Mouse (Mus musculus): ENCODE results near the gene Celf2. TPM values are rescaled to one million over a fixed set of nuclear protein-coding genes. Genes with fewer than 3 reads are reported as not detected.

Gene Celf2
- polyA plus RNA-seq, 1 experiment = 8.9 TPM

DNA sequence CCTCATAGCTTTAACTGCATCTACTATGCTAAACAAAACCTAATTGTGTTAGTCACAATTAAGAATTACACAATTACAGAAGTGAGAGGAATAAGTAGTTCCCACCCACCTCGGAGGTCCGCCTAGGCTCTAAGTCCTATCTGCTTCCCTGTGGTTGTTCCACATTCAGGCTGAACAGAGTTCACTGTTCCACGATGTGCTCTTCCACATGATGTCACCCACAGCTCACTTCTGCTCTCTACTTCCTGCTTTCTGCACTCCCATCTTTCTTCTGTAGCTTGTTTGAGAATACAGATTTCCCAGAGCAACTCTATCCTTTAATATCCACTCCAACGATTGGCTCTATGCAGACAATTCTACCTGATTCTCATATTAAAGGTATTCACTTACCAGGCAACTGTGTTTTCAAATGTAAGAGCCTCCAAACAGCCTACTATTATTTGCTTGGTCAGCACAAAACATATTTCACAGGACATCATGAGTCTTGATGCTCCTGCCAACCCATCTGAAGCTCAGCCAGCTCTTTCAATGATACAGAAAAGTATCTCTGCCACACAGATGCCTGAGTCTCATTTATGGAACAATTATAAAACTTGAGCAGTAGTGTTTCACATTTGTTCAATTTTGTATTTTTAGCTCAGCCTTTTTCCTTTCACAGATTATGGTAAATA is 769.2 kb downstream of the Celf2 start:
- Histone ChIP-seq H3K36me3 (ENCODE audit: control insufficient read depth, insufficient read depth, low read length) (no peaks in the 10 kb centered on the region), H3K4me1 (ENCODE audit: control insufficient read depth, insufficient read depth, insufficient read length, low read length) (no peaks in the 10 kb centered on the region), H3K27me3 (ENCODE audit: control insufficient read depth, insufficient read depth, low read length) (no peaks in the 10 kb centered on the region), H3K27ac (ENCODE audit: insufficient read depth, low read depth, low read length) (no peak overlapping the region), H3K4me3 (ENCODE audit: low read depth, low read length) (no peak overlapping the region)
- TF ChIP-seq POLR2A (IDR thresholded peaks at IDR 0.05; ENCODE audit: low read depth, low read length) (no peak), CTCF (IDR thresholded peaks at IDR 0.05; ENCODE audit: extremely low read depth, insufficient read length, insufficient replicate concordance, low read depth, low read length) (no peak)
- 46% methylated on average over 4 of the region's 4 CpGs for WGBS

DNA sequence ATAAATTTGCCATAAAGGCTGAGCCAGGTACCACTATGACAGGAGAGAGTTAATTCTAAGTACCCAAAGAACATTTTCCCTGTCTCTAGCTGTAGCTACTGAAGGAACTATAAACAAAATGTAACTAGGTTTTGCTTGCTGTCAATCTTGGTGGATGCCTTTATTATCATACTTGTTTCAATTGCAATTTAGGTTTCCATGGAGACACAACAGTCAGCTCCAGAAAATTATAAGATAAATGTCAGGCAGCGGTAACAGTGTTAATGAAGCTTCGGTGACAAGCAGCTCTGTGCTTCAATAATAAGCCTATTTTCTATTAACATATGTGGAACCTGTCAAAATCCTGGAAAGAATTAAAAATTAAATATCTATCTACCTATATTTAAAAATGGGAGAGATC is 777.3 kb downstream of the Celf2 start:
- H3K27ac ChIP-seq (ENCODE audit: insufficient read depth, low read depth, low read length) = no peak overlapping the region
- WGBS = 92% methylated on average over 2 of the region's 2 CpGs
- TF ChIP-seq POLR2A (IDR thresholded peaks at IDR 0.05; ENCODE audit: low read depth, low read length) (no peak), CTCF (IDR thresholded peaks at IDR 0.05; ENCODE audit: extremely low read depth, insufficient read length, insufficient replicate concordance, low read depth, low read length) (no peak)
- H3K27me3 ChIP-seq (ENCODE audit: control insufficient read depth, insufficient read depth, low read length) = no peaks in the 10 kb centered on the region
- no peaks in the 10 kb centered on the region for H3K36me3 ChIP-seq (ENCODE audit: control insufficient read depth, insufficient read depth, low read length)
- no peak overlapping the region for H3K4me3 ChIP-seq (ENCODE audit: low read depth, low read length)
- no peaks in the 10 kb centered on the region for H3K4me1 ChIP-seq (ENCODE audit: control insufficient read depth, insufficient read depth, insufficient read length, low read length)

DNA sequence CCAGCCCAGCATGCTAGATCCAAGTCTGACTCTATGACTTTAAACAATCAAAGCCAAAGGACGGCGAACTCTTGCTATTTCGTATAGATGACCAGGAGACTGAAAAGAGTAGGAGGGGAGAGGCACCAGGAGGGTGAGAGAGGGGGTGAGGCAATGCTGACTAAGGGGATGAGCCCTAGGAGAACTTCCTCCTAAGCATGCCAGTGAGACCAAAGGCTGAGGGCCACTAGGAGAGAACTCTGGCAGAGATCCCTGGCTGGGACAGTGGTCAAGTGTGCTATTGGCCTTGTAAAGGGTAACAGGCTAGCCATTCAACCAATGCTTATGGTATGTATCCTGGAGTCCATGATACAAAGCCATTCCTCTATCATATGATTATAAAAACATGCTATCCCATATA is 778.5 kb downstream of the Celf2 start:
- no peak for TF ChIP-seq CTCF (IDR thresholded peaks at IDR 0.05; ENCODE audit: extremely low read depth, insufficient read length, insufficient replicate concordance, low read depth, low read length)
- no peak for TF ChIP-seq POLR2A (IDR thresholded peaks at IDR 0.05; ENCODE audit: low read depth, low read length)
- Histone ChIP-seq H3K4me3 (ENCODE audit: low read depth, low read length) (no peak overlapping the region), H3K36me3 (ENCODE audit: control insufficient read depth, insufficient read depth, low read length) (no peaks in the 10 kb centered on the region), H3K27ac (ENCODE audit: insufficient read depth, low read depth, low read length) (no peak overlapping the region), H3K27me3 (ENCODE audit: control insufficient read depth, insufficient read depth, low read length) (no peaks in the 10 kb centered on the region), H3K4me1 (ENCODE audit: control insufficient read depth, insufficient read depth, insufficient read length, low read length) (no peaks in the 10 kb centered on the region)
- 73% methylated on average over 3 of the region's 3 CpGs for whole genome bisulfite sequencing

DNA sequence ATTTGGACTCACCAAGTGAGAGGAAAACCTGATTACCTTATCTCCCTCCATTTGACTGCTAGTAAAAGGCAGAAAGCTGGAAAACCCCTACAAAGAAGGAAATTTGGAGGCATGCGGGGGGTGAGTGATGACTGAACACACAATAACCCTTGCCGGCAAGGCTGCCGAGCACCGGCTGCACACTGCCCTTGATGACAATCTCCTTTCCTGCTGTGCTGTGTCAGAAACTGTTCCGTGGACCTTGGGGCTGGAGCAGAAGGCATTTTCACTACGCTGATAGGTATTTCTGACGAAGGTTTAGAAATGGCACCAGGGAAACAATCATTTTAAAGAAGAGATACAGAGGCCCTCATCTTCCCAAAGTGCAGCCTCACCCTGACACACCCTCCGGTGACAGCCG is 779.4 kb downstream of the Celf2 start:
- WGBS = 42% methylated on average over 9 of the region's 9 CpGs

DNA sequence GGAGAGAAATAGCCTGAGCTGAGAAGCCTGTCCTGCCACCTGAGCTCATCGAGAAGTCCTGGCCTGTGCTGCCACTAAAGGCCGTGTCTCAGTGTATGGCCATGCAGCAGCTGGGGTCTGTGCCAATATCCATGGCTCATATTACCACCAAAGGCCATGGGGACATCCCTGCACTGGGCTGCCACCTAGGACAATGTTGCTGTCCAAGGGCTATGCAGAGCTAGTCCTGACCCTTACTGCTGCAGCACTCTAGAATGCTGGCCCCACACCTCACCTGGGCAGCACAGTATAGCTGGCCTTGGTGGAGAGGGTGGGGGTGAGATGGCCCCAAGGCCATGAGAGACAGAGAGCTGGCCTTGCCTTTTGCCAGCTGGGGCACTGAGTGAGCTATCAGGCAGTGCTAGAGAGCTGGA is 780.5 kb downstream of the Celf2 start:
- TF ChIP-seq POLR2A (IDR thresholded peaks at IDR 0.05; ENCODE audit: low read depth, low read length) (no peak), CTCF (IDR thresholded peaks at IDR 0.05; ENCODE audit: extremely low read depth, insufficient read length, insufficient replicate concordance, low read depth, low read length) (no peak)
- Histone ChIP-seq H3K36me3 (ENCODE audit: control insufficient read depth, insufficient read depth, low read length) (no peaks in the 10 kb centered on the region), H3K27ac (ENCODE audit: insufficient read depth, low read depth, low read length) (no peak overlapping the region), H3K4me3 (ENCODE audit: low read depth, low read length) (no peak overlapping the region), H3K27me3 (ENCODE audit: control insufficient read depth, insufficient read depth, low read length) (no peaks in the 10 kb centered on the region), H3K4me1 (ENCODE audit: control insufficient read depth, insufficient read depth, insufficient read length, low read length) (no peaks in the 10 kb centered on the region)
- 81% methylated on average over 2 of the region's 2 CpGs for WGBS

More for the DNA sequence above, 779.4 kb downstream of the Celf2 start:
- no peak overlapping the region for H3K27ac ChIP-seq (ENCODE audit: insufficient read depth, low read depth, low read length)
- H3K4me1 ChIP-seq (ENCODE audit: control insufficient read depth, insufficient read depth, insufficient read length, low read length) = no peaks in the 10 kb centered on the region
- H3K4me3 ChIP-seq (ENCODE audit: low read depth, low read length) = no peak overlapping the region
- TF ChIP-seq CTCF (IDR thresholded peaks at IDR 0.05; ENCODE audit: extremely low read depth, insufficient read length, insufficient replicate concordance, low read depth, low read length) (no peak), POLR2A (IDR thresholded peaks at IDR 0.05; ENCODE audit: low read depth, low read length) (no peak)
- H3K27me3 ChIP-seq (ENCODE audit: control insufficient read depth, insufficient read depth, low read length) = no peaks in the 10 kb centered on the region
- H3K36me3 ChIP-seq (ENCODE audit: control insufficient read depth, insufficient read depth, low read length) = no peaks in the 10 kb centered on the region

DNA sequence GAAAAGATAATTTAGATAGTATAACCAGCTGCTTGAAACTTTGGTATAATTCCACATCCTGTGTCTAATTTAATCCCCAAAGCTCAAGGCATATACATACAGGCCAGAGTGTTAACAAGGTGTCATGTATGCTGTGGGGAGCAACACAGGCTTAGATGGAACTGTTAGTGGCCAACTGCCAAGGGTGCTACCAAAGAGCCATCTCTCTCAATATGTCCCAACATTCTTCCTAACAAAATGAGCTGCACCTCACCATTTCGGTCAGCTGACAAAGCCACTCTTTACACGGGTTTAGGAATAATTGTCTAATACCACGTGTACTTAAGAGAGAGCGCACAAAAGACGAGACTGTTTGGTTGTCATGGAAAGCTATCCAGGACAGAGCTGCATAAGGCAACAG is 782.0 kb downstream of the Celf2 start:
- Histone ChIP-seq H3K4me1 (ENCODE audit: control insufficient read depth, insufficient read depth, insufficient read length, low read length) (no peaks in the 10 kb centered on the region), H3K36me3 (ENCODE audit: control insufficient read depth, insufficient read depth, low read length) (no peaks in the 10 kb centered on the region), H3K4me3 (ENCODE audit: low read depth, low read length) (no peak overlapping the region), H3K27me3 (ENCODE audit: control insufficient read depth, insufficient read depth, low read length) (no peaks in the 10 kb centered on the region), H3K27ac (ENCODE audit: insufficient read depth, low read depth, low read length) (no peak overlapping the region)
- TF ChIP-seq POLR2A (IDR thresholded peaks at IDR 0.05; ENCODE audit: low read depth, low read length) = no peak
- TF ChIP-seq CTCF (IDR thresholded peaks at IDR 0.05; ENCODE audit: extremely low read depth, insufficient read length, insufficient replicate concordance, low read depth, low read length) = no peak
- WGBS = 86% methylated on average over 5 of the region's 5 CpGs

DNA sequence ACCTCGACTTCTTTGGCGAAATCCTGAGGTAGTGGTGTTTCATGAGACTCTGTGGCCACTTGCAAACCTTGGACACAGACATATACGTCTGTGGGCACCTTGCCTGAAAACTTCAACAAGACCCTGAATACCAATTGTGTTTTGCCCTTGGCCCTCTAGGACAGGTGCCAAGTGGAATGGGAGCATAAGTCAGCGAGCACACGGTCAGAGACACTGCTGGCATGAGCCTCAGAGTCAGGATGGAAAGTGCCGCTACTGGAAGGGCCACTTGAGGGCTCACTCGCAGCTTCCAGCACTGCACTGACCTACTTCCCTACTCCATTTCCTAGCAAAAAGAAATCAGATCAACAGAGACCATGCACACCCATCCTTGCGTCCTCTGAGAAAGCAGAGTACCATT is 783.3 kb downstream of the Celf2 start:
- TF ChIP-seq CTCF (IDR thresholded peaks at IDR 0.05; ENCODE audit: extremely low read depth, insufficient read length, insufficient replicate concordance, low read depth, low read length) = no peak
- TF ChIP-seq POLR2A (IDR thresholded peaks at IDR 0.05; ENCODE audit: low read depth, low read length) = no peak
- Histone ChIP-seq H3K27ac (ENCODE audit: insufficient read depth, low read depth, low read length) (no peak overlapping the region), H3K4me1 (ENCODE audit: control insufficient read depth, insufficient read depth, insufficient read length, low read length) (peaks cover 4% of the 10 kb centered on the region), H3K36me3 (ENCODE audit: control insufficient read depth, insufficient read depth, low read length) (no peaks in the 10 kb centered on the region), H3K4me3 (ENCODE audit: low read depth, low read length) (no peak overlapping the region), H3K27me3 (ENCODE audit: control insufficient read depth, insufficient read depth, low read length) (no peaks in the 10 kb centered on the region)
- WGBS = 57% methylated on average over 8 of the region's 8 CpGs
